Mouse (Mus musculus) left cerebral cortex, adult 18-20 months (tissue): Measurements from ENCODE around the gene Carmil1. TPM values are rescaled to one million over a fixed set of nuclear protein-coding genes. Genes with fewer than 3 reads are reported as not detected.

ENCODE experiments used
- DNase-seq, 2 experiments: peaks; one replicate each; pipeline ENCODE4 v3.0.0; 2021 to 2022; ENCODE audit warnings: low spot score in 2 of 2, mixed read lengths in 1 of 2
- total RNA-seq, 2 experiments: library from RNA; stranded (reverse); gene quantifications; 2 replicates each; pipeline ENCODE4 v1.2.3; 2021

The Carmil1 gene
- total RNA-seq, 2 experiments from 2014 or later, result 29.1 to 29.2 TPM

DNA sequence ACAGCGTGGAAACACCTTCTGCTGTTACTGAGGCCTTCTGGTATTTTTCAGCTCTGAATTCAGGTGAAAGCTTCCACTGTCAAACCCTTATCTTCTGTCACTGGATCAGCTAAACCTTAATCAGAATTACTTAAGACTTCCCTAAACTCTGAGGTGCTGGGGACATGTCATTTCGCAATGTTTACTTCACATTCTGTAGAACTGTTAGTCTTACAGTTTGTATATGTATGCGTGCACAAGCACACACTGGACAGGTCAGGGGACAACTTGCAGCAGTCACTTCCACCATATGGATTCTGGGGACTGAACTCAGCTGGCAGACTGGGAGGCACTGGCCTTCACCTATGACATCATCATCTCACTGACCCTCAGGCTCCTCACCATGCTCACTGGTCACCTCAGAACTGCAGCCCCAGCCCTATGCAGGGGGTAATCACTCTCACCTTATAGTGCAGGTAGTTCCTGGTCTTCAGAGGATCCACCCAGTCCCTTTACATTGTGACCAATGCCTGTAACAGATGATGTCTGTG is 60.1 kb downstream of the Carmil1 start:
- no peak for DNase-seq

DNA sequence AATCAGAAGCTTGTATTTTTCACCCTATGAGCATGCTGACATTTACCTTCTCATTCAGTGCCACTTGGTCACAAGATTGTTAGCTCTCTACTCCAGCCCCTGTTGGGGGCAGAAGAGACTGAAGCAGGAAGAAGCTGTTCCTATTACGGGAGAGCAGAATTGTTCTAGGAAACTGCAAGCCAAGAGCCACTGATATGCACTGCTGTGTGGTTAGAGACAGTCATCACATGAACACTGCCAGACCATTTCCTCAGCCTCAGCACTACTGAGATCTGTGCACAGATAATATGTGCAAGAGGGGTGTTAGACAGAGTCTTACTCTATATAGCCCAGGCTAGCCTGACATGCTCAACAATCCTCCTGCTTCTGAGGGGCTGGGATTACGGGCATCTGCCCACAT is 69.4 kb downstream of the Carmil1 start:
- DNase-seq, result no peak

GRCm38 (mm10) chr13:24206097-24206496 is 74.5 kb downstream of the Carmil1 start:
- no peak for DNase-seq

GRCm38 (mm10) chr13:24202314-24202713 is 78.3 kb downstream of the Carmil1 start:
- no peak for DNase-seq

DNA sequence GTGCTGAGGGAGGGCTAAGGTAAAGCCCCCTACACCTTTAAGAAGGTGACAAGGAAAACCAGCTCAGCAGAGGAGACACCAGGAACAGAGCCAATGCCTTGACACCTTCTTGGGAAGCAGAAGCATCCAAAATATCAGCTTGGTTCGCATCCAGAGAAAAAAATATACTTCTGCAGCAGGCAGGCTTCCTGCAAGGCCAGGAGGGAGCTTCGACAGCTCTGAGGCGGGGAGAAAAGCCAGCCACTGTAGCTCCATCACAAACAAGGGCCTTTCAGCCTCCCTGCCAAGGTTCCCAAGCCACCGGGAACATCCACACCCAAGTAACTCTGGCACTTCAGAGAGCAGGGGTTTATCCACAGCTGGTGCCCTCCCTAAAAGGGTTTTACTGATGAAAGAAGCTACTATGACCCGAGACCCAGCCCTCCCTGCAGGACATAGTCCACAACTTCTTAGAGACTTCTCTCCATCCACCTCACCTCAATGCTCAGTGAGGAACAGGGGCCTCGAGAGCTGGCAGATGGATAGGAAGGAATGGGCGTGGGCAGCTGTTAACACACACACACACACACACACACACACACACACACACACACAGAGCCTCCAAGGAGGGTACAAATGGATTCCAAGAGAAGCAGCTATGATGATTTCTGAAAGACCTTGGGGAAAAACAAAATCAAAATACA is 80.6 kb downstream of the Carmil1 start:
- peak; percentile 36 to 38 for DNase-seq

DNA sequence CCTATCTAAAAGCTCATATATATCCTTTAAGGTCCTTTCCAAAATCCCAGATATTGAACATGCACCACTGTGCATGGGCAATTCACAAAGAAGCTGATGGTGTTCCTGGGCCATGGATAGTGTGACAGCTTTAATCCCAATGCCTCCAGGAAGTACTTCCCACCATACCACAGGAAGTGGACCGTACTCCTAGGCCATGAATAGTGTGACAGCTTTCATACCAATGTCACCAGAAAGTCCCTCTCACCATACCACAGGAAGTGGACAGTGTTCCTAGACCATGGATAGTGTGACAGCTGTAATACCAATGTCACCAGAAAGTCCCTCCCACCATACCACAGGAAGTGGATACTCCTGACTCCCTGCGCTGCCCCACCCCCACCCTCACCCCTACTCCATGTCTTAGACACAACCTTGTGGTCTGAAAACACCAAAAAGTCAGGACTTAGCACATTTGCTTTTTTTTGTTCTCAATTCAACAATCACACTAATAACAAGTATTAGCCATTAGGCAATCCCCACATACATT is 82.1 kb downstream of the Carmil1 start:
- DNase-seq, result no peak

DNA sequence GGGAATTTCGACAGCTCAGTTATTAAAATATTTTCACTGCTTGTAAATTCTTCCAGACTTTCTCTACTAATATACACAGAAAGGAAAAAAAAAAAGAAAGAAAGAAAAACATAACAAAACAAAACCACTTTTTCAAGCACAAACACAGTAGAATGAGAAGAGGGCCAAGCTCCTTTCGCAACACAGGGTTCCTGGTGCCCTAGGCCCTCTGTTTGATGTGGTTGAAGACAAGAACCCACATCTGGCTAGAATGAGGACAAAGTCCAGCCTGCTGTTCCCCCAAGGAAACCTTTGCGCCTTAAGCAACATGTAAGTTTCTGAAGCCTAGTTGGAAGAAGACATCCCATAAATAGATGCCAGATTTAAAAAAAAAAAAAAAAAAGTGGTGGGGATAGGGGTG is 85.2 kb downstream of the Carmil1 start:
- DNase-seq, result no peak

DNA sequence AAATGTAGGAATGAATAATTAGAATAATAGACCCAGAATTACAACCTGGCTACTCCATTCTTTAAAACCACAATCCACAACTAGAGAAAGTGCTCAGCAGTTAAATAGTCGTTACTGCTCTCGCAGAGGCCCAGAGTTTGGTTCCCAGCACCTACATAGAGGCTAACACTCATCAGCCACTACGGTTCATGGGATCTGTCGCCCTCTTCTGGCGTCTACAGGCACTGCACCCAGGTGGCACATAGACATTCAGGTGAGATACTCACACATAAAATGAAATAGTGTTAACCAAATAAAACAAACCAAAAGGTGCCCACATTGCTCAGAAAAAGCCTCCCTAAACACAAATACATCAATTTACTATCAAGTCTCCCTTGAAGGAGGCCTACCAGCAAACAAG is 86.6 kb downstream of the Carmil1 start:
- DNase-seq, result no peak

- no peak for DNase-seq
Observed at GRCm38 (mm10) chr13:24190875-24191663, 89.5 kb downstream of the Carmil1 start.

GRCm38 (mm10) chr13:24187026-24187425 is 93.6 kb downstream of the Carmil1 start:
- no peak for DNase-seq

DNA sequence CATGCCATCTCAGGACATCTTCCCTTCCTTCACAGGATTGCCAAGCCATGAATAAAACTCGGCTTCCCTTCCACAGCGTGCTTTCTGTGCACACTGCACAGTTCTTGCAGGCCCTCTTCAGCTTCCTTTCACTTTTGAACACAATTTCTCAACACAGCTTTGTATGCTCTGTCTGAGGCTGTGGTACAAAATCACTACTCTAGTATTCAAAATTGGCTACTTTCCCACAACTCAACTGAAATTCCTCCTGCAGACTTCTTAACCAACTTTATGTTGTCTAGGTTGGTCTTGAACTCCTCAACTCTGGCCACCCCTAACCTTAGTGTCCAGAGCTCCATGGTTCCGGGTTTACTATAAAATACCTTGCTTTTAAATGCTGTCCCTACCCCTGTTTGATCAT is 95.0 kb downstream of the Carmil1 start:
- DNase-seq, result no peak

DNA sequence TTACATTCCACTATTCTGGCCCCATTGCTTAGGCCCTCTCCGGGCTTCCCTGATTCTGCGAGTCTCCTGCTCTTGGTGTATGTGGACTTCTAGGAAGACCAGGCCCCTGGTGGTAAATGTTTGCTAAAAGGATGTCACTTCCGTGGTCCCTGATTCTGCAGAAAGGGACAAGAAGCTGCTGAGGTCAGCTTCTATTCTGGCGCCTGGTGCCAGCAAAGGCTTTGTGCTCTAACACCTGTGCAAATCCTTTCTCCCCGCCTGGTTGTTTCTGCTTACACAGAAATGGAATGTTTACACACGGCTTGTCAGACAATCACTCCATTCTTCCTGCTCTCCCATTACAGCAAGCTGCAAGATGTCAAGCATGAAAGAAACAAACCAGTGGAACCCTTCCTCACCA is 97.7 kb downstream of the Carmil1 start:
- DNase-seq, result no peak

DNA sequence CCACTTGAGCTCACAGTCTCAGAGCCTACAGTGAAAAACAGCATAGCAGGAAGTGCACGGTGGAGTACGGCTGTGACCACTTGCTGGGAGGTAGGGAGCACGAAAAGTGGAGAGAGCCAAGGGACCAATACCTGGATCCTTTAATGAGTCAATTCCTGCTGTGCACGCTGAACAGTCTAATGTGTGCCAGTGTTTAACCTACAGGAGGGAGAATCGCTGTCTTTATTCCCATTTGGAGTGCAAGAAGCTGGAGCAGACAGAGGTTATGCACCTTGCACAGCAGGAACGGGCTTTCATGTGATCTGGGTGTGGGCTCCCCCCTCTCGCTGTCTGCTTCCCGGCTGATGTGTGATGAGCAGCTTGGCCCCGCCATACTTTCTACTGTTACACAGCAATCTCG is 101.1 kb downstream of the Carmil1 start:
- no peak for DNase-seq

DNA sequence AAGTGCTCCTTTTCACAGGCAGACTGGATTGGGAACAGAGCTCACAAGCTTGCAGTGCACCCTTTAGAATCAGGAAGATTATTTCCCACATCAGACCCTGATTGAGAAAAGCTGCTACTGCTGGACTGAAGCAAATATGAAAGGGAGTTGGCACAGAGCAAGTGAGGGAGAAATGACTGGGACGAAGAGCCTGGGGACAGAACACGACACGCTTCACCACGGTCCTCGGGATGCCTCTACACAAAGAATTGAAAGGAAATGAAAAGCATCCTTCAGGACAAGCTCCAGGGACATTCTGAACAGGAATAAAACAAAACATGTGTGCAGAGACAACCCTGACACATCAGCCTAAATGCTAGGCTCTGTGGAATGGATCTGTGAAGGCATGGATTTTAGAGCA is 103.0 kb downstream of the Carmil1 start:
- DNase-seq, result no peak

DNA sequence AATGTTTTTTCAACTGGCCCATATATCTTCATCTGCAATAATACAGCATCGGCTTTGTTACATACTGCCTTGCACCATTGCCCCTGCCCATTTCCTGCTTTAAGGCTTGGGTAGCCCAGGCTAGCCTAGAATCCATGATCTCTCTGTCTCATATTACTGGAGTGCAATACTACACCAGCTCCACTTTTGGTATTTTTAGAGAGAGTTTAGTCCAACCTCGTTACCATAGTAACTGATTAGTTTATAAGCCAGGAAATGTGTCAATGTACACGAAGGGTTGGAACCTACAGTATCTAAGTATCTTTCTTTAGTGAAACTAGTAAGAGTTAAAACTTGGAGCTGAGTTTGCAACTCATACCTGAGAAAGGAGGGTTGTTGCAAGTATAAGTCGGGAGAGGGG is 103.8 kb downstream of the Carmil1 start:
- DNase-seq, result no peak

DNA sequence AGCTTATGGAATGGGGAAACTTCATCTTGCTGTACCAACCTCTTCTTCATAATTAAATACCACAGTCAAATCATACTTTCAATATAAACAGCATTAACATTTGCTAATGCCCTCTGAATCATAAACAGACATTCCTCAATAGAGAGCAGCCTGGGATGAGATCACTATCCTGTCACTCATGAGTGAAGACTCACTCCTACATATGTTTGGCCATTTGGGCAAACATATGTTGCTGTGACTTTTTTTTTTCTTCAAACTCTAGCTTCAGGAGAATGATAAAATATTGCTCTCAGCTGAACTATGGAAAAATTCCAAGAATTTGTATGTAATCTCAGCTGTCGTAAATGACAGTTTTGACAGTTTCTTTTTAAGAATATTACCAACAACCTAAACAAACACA is 110.9 kb downstream of the Carmil1 start:
- DNase-seq, result no peak

DNA sequence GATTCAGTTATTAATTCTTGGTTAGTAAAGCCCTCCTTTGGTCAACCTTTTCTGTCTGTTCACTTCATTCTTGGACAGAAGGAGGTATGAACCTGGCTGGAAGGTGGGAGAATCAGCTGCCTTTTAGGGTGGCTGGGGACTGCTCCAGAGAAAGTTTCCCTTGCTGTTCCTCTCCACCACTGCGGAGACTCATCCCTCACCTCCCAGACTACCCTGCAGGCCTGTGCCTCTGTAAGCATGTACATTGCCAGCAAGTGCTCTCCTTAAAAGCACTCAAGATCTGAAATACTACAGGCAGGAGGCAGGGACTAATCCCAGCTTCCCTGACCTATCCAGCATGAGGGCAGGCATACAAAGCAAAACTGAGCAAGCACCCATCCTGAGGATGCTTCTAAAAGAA is 117.2 kb downstream of the Carmil1 start:
- DNase-seq, result peak in 1 of 2 experiments; percentile 12

GRCm38 (mm10) chr13:24161105-24161504 is 119.5 kb downstream of the Carmil1 start:
- no peak for DNase-seq

DNA sequence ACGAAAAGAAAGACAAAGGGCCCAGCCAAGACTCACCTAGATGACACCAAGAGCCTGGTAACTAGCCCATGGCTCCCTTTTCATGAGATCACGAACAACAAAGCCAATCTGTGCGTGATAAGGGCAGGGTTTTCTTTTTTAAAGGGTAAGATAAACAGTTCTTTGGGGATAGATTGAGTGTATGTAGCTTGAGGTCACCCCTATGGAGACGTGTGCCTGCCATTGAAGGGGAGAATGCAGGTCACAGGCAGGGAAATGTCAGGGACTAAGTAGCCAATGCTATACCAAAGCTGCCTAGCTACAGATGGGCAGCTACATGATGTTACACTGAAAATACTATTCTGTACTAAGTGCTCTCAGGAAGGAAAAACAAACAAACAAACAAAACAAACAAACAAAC is 120.6 kb downstream of the Carmil1 start:
- no peak for DNase-seq

DNA sequence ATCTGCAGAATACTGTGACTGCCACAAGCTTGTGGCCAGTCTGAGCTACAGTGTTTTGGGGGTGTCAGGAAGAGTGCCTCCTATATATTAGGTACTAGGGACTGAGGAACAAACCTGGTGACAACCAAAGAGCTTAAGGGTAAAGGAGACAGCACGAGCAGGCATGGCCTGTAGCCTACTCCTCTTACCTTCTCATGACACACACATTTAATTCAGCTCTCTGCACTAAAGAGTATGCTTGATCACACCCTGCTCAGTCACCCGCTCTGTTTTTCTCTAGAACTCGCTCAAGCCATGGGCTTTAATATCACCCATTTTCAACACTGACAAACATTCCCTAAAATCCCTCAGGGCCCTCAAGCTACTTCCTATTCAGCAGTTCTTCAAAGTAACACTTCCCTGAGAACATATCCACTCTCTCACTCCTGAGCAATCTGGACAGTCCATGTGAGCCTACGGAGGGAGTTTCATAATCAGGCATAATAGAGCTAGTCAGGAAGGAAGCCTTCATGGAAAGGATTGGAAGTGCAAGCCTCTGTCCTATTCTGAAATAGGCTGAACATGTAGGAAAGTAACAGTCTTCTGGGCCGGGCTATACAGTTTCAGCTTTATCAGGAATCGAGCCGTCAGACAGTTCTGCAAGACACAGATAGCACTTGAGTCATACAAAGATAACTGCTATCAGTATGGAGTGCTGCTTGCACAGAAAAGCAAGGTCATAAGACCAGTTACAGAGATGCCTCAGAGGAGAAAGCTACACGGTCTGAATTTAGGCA is 121.2 kb downstream of the Carmil1 start:
- no peak for DNase-seq

DNA sequence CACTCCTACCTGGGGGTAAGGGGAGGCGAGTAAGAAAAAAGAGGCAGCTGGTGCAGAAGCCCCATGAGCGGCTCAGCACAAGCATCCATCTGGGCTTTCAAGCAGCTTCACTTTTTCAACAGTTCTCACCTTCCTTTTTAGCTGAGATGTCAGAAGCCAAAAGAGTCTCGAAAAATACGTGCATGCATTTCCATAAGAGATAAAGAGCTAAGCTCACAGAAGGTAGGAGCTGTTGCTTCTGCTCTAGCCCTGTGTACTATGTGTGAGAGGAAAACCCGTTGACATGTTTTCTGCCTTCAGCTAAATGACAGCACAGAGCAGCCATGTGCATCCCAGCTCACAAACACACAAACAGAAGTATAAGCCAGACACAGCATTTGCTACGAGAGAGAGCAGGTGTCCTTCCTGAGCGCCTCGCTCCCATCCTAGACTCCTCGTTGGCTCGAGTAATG is 123.0 kb downstream of the Carmil1 start:
- DNase-seq, result peak in 1 of 2 experiments; percentile 23
